Mouse (Mus musculus) cerebellum, postnatal 14 days (tissue): ENCODE results near the gene Bcl2l11.
A peak's percentile ranks its signal among the peaks of the same experiment; 100 is the strongest.

Experiments
- DNase-seq, 2 experiments: peaks; one replicate each; pipeline ENCODE4 v3.0.0; 2021; ENCODE audit warnings: mixed read lengths in 2 of 2

Bcl2l11 gene

DNA sequence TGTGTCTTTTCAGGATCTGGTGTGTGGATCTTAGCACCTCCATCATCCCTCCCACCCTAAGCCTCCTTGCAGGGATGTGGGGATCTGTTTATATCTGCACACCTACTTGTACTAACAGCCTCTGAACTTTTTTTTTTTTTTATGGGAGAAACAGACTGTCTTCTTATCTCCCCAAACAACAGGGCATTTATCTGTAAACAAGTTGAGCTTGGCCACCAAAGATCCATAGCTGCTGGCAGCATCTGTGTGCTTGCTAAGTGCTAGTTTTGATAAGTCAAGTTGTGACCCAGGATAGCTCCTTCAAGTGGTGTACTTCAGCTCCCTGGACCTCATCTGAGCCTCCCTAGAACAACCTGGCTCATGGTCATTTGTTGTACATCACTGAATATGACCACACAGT, 18.2 kb downstream of the Bcl2l11 start:
- no peak for DNase-seq

DNA sequence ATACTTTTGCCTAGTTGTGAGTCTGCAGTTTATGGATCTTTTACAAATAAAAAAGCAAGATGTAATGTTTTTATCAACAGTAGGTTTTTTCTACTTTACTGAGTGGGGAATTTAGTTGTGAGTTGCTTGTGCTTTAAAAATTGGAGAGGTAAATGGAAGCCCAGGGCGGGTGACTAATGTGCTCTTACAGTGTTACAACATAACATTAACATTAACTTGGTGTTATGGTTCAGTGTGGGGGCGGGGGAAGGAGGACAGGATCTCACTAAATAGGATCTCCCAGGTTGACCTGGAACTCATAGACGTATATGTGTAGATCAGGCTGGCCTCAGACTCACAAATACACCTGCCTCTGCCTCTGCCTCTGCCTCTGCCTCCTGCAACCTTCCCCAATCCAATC, 19.6 kb downstream of the Bcl2l11 start:
- DNase-seq = no peak

DNA sequence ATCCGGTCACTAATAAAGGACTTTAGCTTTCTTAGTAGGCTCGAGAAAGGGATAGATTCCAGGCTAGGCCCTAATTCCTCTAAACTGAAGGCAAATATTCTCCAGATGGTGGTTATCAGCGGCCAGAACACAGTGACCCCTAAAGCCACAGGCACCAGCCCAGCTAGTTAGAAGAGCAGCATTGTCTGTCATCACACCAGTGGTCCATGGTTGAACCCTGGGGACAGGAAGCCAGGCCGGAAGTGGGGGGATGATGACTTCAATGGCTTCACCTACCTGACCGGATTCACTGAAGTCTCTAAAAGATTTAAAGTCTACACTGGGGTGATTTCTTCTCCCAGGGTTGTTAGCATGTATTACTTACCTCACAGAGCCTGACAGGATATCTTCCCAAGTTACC, 23.8 kb downstream of the Bcl2l11 start:
- no peak for DNase-seq

DNA sequence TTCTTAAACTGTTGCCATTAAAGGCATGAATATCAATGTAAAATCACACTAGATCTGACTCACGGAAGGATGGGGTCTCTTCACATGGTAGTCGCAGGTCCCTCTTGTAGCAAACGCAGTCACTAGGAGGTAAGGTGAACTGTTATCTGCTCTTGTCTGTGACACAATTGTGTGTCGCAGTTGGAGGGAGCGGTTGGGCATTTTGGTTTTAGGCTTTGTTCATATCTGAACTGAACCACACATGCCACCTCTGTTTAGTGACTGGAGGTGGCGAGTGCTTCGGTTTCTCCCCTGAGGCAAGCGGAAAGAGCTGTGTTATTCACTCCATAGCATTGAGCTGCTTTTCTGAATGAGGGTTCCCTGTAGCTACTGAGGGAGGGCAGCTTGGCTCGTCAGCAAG, 26.4 kb downstream of the Bcl2l11 start:
- DNase-seq = no peak

DNA sequence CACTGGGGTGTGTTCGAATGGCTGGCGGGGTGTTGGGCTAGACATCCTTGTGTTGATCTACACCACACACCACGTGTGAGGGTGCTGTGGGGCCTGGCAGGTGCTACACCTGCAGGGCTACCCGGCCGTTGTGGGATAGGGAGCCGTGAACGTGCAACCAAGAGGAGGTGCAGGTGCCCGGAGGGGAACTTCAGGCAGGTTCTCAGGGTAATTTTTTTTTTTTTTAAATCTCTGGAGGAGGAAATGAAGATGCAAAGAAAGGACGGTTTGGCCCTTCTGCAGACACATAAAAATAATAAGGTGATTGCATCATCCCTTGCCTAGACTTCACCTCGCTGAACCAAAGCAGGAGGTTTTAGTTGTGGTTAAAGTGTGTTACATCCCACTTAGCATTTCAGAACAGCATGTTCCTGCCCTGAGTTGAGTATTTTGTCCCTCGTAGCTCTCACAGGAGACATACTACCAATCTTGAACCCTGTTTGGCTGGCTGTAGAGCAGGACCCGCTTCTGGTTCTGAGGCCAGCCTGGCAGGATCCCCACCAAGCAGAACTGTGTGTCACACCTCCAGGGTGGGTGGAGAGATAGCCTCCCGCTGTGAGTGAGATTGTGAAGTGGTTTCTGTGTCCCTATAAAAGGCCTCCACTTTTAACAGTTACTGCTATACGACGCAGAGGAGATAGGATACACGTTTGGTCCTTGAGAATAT, 27.2 kb downstream of the Bcl2l11 start:
- DNase-seq = no peak

DNA sequence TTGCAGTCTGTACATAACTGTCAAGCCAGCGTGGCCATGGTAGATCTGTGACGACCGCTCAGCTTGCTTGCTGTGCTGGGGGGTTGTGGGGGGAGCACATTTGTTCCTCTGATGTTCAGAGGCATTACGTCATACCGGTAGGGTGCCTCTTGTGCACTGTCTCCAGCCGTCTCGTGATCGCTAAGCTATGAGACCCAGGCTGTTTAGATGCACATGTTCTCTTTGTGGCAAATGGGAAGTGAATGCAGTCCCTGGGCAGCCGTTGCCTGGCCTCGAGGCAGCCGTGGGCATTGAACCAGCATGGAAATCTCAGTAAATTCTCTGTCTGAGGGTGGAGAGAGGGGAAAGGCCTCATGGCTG, 27.7 kb downstream of the Bcl2l11 start:
- no peak for DNase-seq

DNA sequence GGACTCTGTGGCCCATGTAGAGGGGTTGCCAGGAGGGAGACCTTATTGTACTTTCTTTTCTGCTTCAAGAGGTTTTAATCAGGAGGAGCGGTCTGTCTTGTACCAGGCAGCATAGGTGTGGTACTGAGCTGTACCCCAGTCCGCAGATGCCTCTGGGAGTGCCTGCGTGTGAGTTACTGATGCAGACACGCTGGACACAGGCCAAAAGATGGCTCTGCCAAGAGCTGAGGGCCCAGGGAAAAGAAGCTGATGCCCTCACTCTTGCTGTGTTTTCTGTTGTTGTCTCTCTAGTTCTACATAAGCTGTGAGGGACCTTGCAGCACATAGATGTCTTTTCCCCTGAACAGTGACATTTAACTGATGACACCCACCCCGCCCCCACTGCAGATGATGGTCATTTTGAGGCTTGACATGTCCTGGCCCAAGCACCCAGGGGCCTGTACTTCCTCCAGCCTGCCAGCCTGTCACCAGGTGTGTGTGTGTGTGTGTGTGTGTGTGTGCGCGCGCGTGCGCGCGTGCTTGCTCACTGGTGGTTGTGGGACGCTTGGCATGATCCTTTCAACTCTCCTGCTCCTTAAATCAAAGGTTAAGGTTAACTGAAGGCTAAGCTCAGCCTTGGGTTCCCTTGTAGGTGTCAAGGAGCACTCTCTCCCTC, 29.7 kb downstream of the Bcl2l11 start:
- peak; percentile 68 to 79 for DNase-seq

DNA sequence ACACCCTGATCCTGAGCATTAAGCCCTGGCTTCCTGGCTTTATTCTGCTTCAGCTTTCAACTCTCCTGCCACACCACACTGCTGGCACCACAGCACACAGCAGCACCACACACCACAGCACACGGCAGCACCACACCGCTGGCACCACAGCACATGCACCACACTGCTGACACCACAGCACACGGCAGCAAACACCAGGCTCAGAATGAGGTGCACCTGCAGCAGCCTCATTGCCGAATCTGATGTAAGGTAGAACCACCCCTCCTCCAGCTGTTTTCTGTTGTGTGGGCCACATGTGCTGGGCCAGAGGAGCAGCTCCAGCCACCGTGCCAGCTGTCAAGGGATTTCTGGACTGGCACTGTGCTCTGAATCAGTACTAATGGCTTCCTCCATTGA, 30.2 kb downstream of the Bcl2l11 start:
- DNase-seq = no peak

DNA sequence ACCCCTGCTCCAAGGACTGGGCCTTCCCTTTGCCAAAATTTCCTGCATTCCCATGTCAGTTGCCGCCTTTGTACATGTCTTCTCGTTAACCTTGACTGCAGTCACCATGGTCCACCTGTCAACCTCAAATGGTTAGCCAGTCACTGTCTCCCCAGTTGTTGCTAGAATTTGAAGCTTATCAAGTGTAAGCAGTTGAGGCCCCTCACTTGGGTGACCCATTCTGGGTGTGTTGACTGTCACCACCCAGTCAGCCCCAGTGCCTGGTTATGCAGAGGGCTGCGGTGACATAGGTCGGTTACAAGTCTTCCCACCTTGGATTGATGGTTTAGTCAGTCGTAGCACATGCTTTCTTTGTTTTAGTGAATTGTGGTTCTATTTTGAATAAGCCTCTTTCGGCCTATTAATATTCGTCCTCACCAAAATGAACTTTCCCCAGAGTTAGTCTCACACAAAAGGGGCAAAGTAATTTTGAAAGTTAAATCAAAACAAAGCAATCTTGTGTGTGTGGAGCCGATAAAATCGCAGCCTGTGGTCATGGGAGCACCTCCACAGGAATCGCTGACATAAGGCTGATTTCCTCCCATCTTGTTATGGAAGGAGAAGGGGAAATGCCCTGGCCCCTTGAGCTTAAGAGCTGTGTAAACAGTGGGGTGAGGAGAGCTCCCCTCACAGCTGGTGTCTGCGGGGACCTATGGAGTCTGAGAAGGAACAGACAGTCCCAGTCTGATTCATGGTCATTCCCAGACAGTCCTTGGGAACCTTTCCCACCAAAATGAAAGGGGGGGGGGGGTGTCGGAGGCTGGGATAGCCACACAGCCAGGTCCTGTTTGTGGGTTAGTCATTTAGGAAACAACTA, 30.9 kb downstream of the Bcl2l11 start:
- no peak for DNase-seq

DNA sequence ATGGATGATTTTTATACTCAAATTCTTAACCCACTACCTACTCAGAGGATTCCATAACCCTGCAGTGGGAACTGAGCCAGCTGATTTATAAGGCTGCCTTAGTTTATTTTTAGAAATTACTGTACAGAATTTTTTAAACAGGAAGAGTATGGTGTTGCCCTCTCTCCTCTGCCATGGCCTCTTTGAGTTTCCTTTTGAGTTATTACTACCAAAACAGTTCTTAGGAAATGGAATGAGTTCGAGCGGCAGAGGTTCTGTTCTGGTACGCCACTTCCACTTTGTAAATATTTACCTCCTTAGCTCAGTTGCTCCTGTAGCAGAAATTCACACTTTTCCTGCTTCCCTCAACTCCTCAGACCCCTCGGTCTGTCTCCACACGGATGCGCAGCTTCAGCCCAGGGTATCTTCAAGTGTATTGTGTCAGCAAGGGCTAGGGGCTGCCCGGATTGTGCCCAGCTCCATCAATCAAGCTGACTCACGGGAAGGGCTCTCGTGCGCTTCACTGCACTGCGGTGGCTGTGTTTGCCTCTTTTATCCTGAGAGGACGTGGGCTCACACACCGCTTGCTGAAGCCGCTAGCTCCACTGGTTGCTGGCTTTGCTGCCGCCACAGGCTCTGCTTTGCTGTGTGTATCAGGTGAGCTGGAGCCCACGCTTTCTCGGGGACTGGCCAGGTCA, 33.0 kb downstream of the Bcl2l11 start:
- DNase-seq = no peak

DNA sequence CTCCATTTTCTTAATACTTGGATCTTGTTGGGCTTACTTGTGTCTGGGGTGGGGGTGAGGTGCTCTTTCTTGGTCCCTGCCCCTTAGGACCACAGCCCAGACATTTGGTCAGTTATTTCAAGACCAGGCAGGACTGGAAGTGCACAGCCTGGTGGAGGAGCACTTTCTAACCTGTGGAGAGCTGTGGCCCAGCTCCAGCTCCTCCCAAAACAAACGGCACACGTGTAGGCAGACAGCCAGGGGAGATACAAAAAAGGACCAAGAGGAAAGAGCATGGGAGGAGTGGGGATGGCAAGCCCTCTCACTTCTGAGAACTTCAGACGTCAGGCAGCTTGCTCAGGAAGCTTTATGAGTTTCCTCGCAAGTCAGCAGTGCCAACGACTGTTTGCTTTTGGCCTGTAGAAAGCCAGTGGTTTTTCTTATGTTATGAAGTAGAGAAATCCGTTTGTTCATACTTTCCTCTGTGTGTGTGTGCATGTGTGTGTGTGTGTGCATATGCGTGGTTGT, 33.8 kb downstream of the Bcl2l11 start:
- DNase-seq = peak in 1 of 2 experiments; percentile 48

DNA sequence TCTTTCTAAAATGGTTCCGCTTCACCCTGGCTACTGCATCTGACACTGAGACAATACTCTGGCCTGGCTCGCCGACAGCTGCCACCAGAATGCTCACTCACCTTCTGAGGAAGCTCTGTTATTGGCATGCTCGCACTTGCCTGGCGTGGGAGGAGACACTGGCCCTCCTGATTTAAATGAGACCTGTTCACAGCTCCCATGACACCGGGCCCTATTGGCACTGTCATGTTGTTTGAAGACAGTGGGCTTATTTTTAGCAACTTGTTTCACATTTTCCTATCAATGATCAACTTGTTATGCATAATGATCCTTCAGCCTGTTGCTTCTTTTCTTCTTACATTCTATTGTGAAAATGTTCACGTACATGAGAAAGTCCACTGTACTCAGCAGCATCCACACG, 37.3 kb downstream of the Bcl2l11 start:
- no peak for DNase-seq

DNA sequence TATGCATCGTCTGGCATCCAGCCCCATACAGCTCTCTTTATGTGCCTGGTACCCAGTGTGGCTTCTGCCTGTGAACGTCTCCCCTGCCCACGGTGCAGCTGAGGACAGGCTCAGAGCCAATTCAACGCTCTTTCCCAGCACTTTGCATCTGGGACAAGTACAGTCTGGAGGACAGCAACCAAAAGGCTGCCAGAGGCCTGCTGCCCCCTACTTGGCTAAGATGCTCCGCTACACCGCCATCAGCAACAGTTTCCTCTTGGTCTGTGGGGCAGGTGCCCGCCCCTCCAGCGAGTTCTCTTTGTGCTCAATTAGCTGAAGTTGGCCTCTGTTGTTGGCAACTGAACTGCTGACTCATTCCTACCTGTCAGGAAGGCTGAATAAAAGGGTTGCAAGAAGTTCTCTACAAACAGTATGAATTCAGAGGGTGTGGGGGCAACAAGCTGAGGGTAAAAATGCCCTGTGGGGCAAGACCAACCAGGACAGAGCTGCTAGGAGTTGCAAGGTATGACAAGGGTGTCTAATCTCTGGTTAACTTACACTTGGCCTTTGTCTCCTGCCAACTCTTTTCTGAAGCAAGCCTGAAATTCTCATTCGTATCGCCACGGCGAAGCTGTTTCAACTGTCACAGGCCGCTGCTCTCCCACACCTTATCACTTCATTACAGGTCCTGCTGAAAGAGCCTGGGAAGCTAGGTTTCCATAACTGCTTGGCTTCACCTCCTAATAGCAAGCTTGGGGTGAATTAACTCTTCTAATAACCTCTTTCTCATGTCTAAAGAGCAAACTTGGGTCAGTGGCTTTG, 41.0 kb downstream of the Bcl2l11 start:
- DNase-seq = peak; percentile 40 to 43

DNA sequence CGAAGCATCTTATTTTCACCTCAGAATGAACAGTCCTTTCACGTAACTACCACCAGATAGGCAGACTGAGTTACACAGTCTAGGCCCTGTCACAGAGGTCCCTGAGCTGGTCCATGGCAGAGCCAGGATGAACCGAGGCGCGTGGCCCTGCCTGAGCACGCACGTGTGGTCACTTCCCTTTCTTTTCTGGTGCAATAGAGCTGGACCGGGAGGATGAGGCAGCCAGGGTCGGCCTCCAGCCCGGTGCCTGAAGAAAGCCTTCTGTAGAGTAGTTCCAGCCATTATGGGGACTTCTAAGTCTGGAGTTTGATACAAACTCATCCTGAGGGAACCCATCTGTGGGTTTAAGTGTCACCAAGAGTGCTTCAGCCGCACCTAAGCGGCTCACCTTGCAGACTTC, 42.1 kb downstream of the Bcl2l11 start:
- DNase-seq = no peak

DNA sequence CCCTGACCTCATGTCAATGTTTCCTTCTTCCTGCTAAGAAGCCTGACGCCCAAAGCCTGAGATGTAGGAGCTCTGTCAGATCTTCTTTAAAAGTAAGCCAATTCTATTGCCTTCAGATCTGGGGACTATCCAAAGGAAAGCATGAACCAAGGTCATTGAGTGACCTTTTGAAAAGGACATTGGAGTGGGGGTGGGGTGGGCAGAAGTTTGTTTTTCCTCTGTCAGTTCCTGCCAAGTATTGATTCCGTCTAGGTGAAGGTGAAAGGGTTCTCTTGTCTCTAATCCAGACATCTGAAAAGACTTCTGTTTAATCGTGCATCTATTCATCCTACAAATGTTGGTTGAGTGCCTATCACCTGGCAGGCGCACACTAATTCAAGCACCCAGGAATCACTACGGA, 43.6 kb downstream of the Bcl2l11 start:
- peak in 1 of 2 experiments; percentile 6 for DNase-seq

DNA sequence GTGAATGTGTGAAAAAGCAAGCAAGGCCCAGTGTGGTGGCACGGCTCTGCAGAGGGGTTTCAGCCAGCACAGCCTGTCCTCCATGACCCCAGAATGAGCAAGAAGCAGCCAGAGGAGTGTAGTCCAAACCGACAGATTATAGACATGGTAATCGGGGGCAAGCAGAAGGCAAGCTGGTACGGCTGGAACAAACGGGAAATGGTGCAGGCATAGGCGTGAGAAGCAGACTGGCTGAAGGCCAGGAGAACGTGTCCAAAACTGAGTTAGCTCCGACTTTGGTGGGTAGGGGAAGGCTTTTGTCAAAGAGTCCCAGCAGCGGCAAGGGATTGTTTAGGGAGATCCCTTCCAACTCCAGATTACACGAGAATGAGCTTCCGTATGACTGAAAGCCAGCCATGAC, 44.1 kb downstream of the Bcl2l11 start:
- peak; percentile 69 to 70 for DNase-seq

DNA sequence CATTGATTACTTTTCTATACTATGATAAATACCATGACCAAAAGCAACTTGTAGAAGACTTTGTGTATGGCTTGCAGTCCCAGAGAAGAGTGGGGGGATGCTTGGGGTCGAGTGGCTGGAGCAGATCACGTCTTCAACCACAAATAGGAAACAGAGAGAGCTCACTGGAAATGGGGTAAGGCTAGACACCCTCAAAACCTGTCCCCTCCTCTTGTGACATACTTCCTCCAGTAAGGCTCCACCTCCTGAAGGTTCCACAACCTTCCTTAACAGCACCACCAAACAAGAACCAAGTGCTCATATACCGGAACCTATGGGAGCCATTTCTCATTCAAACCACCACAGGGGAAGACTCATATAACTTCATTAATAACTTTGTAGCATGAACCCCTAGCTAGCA, 44.8 kb downstream of the Bcl2l11 start:
- DNase-seq = no peak

DNA sequence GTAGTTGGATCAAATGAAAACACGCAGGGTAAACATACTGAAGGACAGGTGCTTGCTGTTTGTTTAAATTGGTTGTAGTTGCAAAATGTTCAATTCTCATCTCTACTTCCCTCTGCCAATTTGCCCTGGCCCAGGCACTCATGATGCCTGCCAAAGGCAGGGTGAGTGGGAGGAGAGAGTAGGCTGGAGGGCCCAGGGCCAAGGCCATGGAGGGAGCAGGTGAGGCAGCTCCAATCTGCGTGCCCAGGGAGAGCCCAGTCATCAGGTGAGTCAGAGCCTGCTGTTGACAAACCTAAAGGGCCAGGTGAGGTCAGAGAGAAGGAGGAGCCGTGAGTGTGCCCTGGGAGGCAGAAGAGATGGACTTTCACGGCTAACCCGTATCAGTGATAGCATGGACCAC, 46.4 kb downstream of the Bcl2l11 start:
- DNase-seq = peak; percentile 90 to 92

DNA sequence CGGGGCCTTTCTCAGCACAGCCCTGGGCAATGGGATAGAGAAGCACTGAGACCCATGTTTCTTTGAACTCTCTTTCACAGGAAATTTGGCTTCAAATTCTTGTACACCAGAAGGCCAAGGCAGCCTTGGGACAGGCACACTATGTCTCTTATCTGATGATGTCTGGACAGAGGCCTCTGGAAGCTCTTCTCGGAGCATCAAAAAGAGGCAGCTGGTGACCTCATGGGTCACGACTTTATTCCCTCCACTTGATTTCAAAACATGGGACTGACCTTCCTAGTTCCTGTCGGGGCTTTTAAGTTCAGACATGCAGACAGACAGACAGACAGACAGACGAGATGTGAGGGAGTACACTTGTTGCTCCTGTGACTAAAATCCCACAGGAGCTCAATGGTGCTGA, 48.3 kb downstream of the Bcl2l11 start:
- no peak for DNase-seq

DNA sequence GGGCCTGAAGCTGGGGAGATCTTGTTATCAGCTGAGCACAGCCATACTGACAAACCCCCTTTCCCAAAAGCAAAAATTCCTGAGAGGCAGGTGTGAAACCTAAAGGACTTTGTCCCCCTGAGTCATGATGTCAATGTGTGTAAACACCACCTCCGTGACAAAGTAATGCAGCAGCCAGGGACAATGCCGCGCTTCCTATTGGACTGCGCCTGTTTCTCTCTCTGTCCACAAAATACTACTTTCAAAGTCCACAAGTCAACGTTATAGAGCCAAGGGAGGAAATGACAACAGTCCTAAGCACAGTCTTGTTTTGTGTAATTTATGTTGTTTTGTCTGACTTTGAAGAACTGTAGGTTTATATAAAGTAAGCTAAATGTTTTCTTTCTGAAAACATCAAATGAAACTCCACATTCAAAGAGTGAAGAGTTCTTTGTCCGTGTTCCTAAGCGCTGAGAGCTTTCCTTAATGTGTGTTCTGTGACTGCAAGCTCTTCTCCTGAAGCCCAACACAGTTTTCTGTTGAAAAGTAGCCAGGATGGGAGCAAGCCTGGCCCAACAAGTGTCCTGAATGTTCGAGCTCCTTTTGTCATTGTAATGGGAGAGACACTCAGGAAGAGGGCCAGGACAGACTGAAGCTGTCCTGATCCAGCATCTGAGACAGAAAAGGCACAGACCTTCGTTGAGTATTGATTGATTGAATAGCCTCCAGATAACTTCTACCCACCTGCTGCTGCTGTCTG, 48.9 kb downstream of the Bcl2l11 start:
- peak in 1 of 2 experiments; percentile 7 for DNase-seq

DNA sequence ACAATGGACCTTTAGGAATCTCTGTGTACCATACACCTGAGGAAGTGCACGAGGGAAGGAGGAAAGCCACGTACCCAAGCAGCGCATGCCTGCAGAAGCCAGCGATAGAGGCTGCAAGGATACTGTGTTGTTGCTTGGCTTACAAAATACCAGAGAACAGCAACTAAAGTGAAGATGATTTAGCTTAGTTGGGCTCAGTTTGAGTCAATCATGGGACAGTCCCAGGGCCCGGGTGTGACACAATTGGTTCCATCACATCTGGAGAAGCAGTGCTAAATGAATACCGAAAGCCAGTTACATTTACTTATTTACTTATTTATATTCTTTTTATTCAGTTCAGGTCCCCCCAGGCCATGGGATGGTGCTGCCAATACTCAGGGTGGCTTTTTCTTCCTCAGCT, 49.8 kb downstream of the Bcl2l11 start:
- no peak for DNase-seq
